Mouse (Mus musculus) stomach, embryonic 16.5 days (tissue): ENCODE measurements at regions not wholly inside any gene's neighbourhood (a gene's known extent, or its start where the extent isn't known, plus 50 kb on each side); places are given as distances from the start of the nearest gene placed in this dataset.

Source experiments
- ATAC-seq: fragments of 200-750 bp; cut with Nextera tagmentation; 2 replicates; pipeline ENCODE4 v1.8.0; 2017; ENCODE audit warnings: moderate number of reproducible peaks, moderate TSS enrichment; ENCODE audit not compliant: insufficient read depth, low FRiP score
- H3K27ac ChIP-seq: fragments of 300-500 bp; sonication (generic); 2 replicates; pipeline ENCODE4 v1.5.1; 2014; ENCODE audit warnings: low read length
- H3K27me3 ChIP-seq: fragments of 300-500 bp; sonication (generic); 2 replicates; pipeline ENCODE4 v1.6.1; 2014; ENCODE audit warnings: low read length, control low read depth, mixed read lengths; ENCODE audit not compliant: control insufficient read depth, insufficient read depth
- H3K36me3 ChIP-seq: fragments of 300-500 bp; sonication (generic); 2 replicates; pipeline ENCODE4 v1.6.1; 2014; ENCODE audit warnings: low read length; ENCODE audit not compliant: control insufficient read depth, insufficient read depth
- H3K4me1 ChIP-seq: fragments of 300-500 bp; sonication (generic); 2 replicates; pipeline ENCODE4 v1.6.1; 2014; ENCODE audit warnings: low read length, control low read depth, mixed read lengths; ENCODE audit not compliant: control insufficient read depth, insufficient read depth
- H3K4me2 ChIP-seq: fragments of 300-500 bp; sonication (generic); 2 replicates; pipeline ENCODE4 v1.6.1; 2014; ENCODE audit warnings: low read depth, low read length, mixed read lengths
- H3K4me3 ChIP-seq: fragments of 300-500 bp; sonication (generic); replicated peaks from 2 replicates; pipeline ENCODE4 v1.5.1; 2014; ENCODE audit warnings: mild to moderate bottlenecking, low read length
- H3K9ac ChIP-seq: fragments of 300-500 bp; sonication (generic); 2 replicates; pipeline ENCODE4 v1.6.1; 2014; ENCODE audit warnings: low read length
- H3K9me3 ChIP-seq: fragments of 300-500 bp; sonication (generic); replicated peaks from 2 replicates; pipeline ENCODE4 v1.6.1; 2016; ENCODE audit warnings: low read length, control low read depth; ENCODE audit not compliant: control insufficient read depth
- WGBS: fragments of 180-500 bp; shearing (Covaris S2); extraction: QIAGEN DNeasy Blood & Tissue Kit; methylation state at CpG from one replicate; pipeline ENCODE4 v1.1.7; 2014; 5-methylcytosine and 5-hydroxymethylcytosine counted together

DNA sequence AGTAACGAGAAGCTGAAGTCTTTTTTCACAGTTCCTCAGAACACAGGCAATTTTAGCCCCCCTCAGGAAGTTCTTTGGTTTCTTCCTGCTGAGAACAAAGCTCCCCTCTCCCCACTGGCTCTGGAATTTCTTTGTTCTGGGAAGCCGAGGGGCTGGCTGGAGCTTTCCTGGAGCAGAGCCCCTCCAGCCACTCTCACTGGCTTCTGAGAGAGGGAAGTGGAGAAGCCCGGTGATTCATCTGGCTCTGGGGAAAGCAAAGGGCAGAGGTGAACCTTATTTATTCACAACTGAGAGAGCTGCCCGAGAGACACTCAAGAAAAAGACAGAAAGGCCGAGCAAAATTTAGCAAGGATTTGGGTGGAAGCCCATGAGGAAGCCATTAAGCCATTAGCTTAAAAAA, 63.9 kb downstream of the Ddx3x start:
- Histone ChIP-seq H3K27me3 (peaks cover 4% of the 10 kb centered on the region; the same call in 1 of the 2 replicates), H3K27ac (peak overlapping the region; percentile 77), H3K9ac (peak overlapping the region; percentile 36; the same call in 1 of the 2 replicates), H3K4me2 (0 out of 2 replicates have a peak overlapping the region, but pooled peaks have one; percentile 31), H3K4me1 (peaks cover 9% of the 10 kb centered on the region; the same call in 1 of the 2 replicates), H3K36me3 (no peaks in the 10 kb centered on the region), H3K4me3 (no peak overlapping the region), H3K9me3 (no peaks in the 10 kb centered on the region)
- ATAC-seq = peak; percentile 29; the same call in 1 of the 2 replicates
- 13% methylated on average over 5 of the region's 5 CpGs for WGBS

DNA sequence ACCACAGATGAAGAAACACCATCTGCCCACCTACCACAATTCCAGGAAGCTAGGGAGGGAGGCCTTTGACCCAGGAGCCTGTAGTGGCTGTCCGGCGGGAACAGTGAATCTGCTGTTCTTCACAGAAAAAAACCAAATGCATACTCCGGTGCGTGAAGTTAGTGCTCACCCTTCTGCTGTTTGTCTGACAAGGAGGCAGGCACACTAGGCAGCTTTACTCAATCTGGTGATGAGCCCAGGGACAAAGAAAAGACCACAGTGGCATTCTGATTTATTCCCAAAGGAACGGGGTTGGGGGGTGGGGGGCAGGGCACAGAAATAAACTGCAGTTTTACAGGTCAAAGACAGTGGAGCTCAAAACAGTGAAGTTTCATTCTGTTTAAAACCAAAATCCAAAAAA, 64.4 kb downstream of the Ddx3x start:
- Histone ChIP-seq H3K36me3 (no peaks in the 10 kb centered on the region), H3K4me2 (0 out of 2 replicates have a peak overlapping the region, but pooled peaks have one; percentile 31), H3K27ac (peak overlapping the region; percentile 77), H3K4me3 (no peak overlapping the region), H3K4me1 (peaks cover 9% of the 10 kb centered on the region; the same call in 1 of the 2 replicates), H3K9ac (peak overlapping the region; percentile 36; the same call in 1 of the 2 replicates), H3K27me3 (peaks cover 8% of the 10 kb centered on the region; the same call in 1 of the 2 replicates), H3K9me3 (no peaks in the 10 kb centered on the region)
- ATAC-seq = peak; percentile 1; the same call in 1 of the 2 replicates
- WGBS = 17% methylated on average over 5 of the region's 5 CpGs

DNA sequence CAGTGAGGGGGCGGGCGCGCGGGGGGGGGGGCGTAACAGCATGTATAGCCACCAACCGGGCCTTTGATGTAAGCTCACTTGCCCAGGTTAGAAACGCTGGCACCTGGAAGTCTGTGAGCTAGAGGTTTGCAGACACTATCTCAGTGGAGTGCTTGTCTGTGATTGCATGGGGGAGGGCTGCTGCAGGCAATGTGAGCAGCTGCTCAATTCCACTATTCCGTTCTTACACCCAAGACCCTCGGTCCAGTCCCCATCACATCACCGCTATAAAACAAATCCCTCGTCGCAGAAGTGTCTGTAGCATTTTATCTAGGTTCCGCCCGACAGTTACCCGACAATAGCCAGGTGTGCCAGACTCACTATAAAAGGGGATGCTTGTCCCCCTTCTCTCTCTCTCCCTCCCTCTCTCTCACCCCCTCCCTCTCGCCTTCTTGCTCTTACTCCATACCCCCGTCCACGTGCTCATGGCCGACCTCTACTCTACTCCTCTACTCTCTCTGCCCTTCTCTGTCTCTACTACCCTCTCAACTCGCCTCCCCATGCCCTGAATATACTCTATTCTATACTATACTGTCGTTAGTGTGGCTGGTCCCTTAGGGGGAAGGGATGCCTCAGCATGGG, 65.4 kb downstream of the Ddx3x start:
- H3K4me2 ChIP-seq = peak overlapping the region; percentile 52
- H3K4me1 ChIP-seq = peaks cover 9% of the 10 kb centered on the region; the same call in 1 of the 2 replicates
- H3K9ac ChIP-seq = no peak overlapping the region
- 0 out of 2 replicates have a peak, but pooled peaks have one; percentile 17 for ATAC-seq
- no peaks in the 10 kb centered on the region for H3K36me3 ChIP-seq
- peak overlapping the region; percentile 77 for H3K27ac ChIP-seq
- no peaks in the 10 kb centered on the region for H3K9me3 ChIP-seq
- WGBS = 9% methylated on average over 21 of the region's 21 CpGs
- H3K4me3 ChIP-seq = peak overlapping the region; percentile 44
- peaks cover 8% of the 10 kb centered on the region; the same call in 1 of the 2 replicates for H3K27me3 ChIP-seq

DNA sequence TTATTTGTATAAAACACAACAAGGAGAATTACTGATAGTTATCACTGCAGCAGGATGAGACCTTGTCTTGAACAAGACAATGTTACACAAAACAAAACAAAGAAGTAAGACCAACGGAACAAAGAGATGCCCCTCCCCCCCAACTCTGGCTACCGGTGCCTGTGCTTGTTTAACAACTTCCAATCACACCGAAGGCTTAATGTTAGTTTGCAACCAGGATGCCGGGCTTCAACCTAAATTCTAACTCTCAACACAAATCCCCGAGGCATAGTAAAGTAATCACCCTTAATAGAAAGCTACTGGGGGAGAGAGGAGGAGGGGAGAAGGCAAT, 65.9 kb downstream of the Ddx3x start:
- H3K9ac ChIP-seq = peak overlapping the region; percentile 56
- peaks cover 9% of the 10 kb centered on the region; the same call in 1 of the 2 replicates for H3K4me1 ChIP-seq
- no peaks in the 10 kb centered on the region for H3K9me3 ChIP-seq
- no peaks in the 10 kb centered on the region for H3K36me3 ChIP-seq
- H3K27ac ChIP-seq = peak overlapping the region; percentile 77
- peak overlapping the region; percentile 44 for H3K4me3 ChIP-seq
- peaks cover 8% of the 10 kb centered on the region; the same call in 1 of the 2 replicates for H3K27me3 ChIP-seq
- ATAC-seq = no peak
- H3K4me2 ChIP-seq = peak overlapping the region; percentile 52
- whole genome bisulfite sequencing = 14% methylated on average over 5 of the region's 5 CpGs

DNA sequence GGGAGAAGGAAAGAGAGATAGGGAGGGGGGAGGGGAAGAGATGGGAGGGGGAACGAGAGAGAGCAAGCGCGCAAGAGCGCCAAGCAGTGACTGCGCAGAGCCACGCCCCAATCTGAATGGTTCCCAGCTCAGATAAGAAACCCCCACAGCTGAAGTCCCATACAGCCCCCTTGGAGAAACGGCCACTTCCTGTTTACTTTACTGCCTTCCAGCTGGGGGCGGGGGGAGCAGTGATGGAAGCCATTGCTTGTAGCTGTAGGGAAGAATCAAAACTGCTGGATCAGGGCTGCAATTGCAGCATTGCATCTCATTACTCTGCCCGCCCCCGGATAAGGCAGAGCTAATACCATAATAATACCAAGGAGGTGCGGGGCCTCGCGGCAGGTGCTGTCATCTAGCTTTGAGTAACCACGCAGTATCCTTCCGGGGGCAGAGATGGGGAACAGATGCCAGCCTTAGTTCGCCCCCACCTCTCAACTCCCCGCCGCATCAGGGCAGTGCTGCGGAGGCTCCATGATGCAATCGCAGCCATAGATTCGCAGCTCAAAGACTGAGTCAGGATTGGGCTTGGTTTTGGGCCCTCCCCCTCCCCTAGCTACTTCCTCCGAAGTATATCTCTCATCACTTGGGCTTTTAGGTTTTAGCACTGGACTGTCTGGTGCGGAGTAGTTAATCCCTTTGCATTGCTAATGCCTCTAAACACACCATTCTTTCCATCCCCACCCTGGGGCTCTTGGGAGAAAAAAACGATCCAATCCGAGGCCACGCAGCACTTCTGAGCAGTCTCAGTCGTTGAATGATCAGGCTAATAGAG, 66.5 kb downstream of the Ddx3x start:
- H3K9ac ChIP-seq = peak overlapping the region; percentile 56
- H3K27ac ChIP-seq = peak overlapping the region; percentile 77
- peaks cover 9% of the 10 kb centered on the region; the same call in 1 of the 2 replicates for H3K4me1 ChIP-seq
- no peaks in the 10 kb centered on the region for H3K9me3 ChIP-seq
- H3K4me3 ChIP-seq = peak overlapping the region; percentile 44
- peak; percentile 87 for ATAC-seq
- H3K36me3 ChIP-seq = no peaks in the 10 kb centered on the region
- peak overlapping the region; percentile 52 for H3K4me2 ChIP-seq
- WGBS = 5% methylated on average over 27 of the region's 27 CpGs
- peaks cover 8% of the 10 kb centered on the region; the same call in 1 of the 2 replicates for H3K27me3 ChIP-seq

DNA sequence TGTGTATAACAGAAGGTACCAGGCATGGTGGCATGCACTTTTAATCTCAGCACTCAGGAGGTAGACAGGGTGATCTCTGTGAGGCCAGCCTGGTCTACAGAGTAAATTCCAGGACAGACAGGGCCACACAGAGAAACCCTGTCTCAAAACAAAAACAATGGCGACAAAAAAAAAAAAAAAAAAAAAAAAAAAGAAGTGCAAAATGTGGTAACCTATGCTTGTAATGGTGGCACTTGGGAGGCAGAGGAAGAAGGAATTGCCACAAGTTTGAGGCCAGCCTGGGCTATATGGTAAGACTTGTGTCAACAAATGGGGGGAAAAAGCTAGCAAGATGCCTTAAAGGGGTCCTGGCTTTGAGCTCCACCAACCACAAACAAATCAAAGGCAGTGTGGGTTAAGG, 67.6 kb downstream of the Ddx3x start:
- Histone ChIP-seq H3K36me3 (no peaks in the 10 kb centered on the region), H3K27ac (no peak overlapping the region), H3K4me3 (no peak overlapping the region), H3K4me1 (peaks cover 9% of the 10 kb centered on the region; the same call in 1 of the 2 replicates), H3K9me3 (no peaks in the 10 kb centered on the region), H3K27me3 (peaks cover 8% of the 10 kb centered on the region; the same call in 1 of the 2 replicates), H3K9ac (no peak overlapping the region), H3K4me2 (no peak overlapping the region)
- no peak for ATAC-seq
- WGBS = 88% methylated on average over 1 of the region's 1 CpGs

DNA sequence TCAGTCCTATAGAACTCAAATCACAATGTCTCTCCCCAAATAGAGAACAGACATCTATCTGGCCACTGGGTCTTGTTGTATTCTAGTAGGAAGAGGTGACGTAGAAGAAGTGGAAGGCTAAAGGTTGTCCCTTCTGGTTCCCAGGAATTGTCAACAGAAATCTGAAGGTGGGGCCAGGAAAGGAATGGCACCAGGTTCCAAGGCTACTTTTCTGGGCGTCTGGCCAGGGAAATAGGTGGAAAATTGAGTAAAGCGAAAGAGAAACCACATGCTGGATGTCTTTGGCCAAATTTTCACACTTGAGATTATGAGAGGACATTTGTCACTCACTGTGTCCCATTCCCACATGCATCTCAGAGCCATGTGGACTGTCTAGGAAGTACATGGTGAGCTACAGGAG, 69.7 kb downstream of the Ddx3x start:
- no peak overlapping the region for H3K9ac ChIP-seq
- no peak overlapping the region for H3K27ac ChIP-seq
- no peak for ATAC-seq
- no peak overlapping the region for H3K4me3 ChIP-seq
- H3K36me3 ChIP-seq = no peaks in the 10 kb centered on the region
- H3K27me3 ChIP-seq = peaks cover 8% of the 10 kb centered on the region; the same call in 1 of the 2 replicates
- WGBS = 69% methylated on average over 3 of the region's 3 CpGs
- no peak overlapping the region for H3K4me2 ChIP-seq
- H3K4me1 ChIP-seq = peaks cover 9% of the 10 kb centered on the region; the same call in 1 of the 2 replicates
- H3K9me3 ChIP-seq = no peaks in the 10 kb centered on the region

DNA sequence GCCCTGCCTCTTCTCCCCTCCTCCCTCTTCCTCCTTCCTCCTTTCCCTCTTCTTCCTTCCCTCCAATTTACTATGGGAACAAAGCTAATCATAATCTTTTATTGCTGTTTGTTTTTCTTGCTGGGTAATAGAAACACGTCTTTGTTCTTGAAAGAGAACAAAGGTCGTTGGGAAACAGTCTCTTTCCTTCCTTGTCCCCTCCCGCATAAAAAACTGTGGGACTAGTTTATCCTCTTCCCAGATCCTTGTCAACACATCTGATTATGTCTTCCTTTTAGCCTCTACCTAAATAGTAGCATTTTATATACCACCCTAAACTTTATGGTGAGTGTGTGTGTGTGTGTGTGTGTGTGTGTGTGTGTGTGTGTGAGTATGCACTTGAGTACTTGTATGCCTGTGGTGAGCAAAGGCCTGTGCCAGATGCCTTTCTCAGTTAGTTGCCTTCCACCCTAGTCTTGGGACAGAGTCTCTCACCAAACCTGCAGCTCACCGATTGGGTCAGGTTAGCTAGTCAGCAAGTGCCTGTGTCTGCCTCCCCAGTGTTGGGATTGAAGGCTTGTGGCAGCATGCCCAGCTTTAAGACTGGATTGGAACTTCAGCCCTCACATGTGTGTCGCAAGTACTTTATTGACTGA, 76.5 kb downstream of the Ddx3x start:
- Histone ChIP-seq H3K27me3 (peaks cover 3% of the 10 kb centered on the region; the same call in 1 of the 2 replicates), H3K27ac (no peak overlapping the region), H3K4me3 (no peak overlapping the region), H3K36me3 (no peaks in the 10 kb centered on the region), H3K9ac (no peak overlapping the region), H3K9me3 (no peaks in the 10 kb centered on the region), H3K4me1 (no peaks in the 10 kb centered on the region), H3K4me2 (no peak overlapping the region)
- no peak for ATAC-seq
- 59% methylated on average over 5 of the region's 5 CpGs for WGBS
